Mouse (Mus musculus): ENCODE measurements around the gene Dusp16.

- TF ChIP-seq GATA1 (IDR thresholded peaks at IDR 0.05; ENCODE audit: low read length) (no peak), TAL1 (IDR thresholded peaks at IDR 0.05; ENCODE audit: low read length) (no peak)
Observed at GRCm38 (mm10) chr6:134804736-134805277, 12.4 kb upstream of the Dusp16 start.

Measured in erythroblast, embryonic 14.5 days (primary cell).